11 mouse cellular contexts compared by ENCODE assay signal in the genomic region with DNA sequence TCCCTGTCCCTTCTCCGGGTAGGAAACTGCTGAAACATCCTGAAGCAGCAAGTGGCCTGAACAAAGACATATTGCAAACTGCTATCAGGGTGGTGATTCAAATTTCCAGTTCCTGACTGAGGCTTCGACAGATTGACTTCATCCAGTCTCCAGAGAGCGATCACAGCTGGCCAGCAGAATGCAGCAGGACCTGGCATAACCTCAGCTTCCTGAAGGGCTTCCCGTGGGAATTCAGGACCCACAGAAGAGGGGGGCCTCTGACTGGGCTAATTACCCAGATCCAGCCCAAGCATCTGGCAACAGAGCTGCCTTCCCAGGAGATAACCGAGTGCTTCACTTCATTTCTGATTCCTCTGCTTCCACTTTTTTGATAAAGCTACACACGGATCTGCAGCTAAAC.
DNase-seq lines count a peak whose midpoint lies in the region; ATAC-seq and TF ChIP-seq lines count a peak whose summit lies in the region.
"Had no signal": no experiment of that assay in that cellular context is flagged by ENCODE, and none has a peak within 500 bp of the region (broad histone marks: within the 10 kb centered on the region; RNA-seq: fewer than 3 reads in every experiment).

No protein-coding gene starts in this region.

- DNase-seq in gastrocnemius, adult 2 months = peak; percentile 14
- no peak for DNase-seq in gastrocnemius, adult 8-10 months (ENCODE audit: low spot score in 2 of 2)
- peak; percentile 21 for DNase-seq in embryo, embryonic 10 days (ENCODE audit: low spot score)
- DNase-seq in heart, postnatal 10 days = peak; percentile 64 to 65
- peak; percentile 14 for DNase-seq in lung, postnatal 36 days
- no peak for DNase-seq in right cerebral cortex, adult 2 months (ENCODE audit: low spot score in 2 of 2)
- no peak for DNase-seq in spleen, postnatal 10 days (ENCODE audit: low spot score in 2 of 2)
- DNase-seq: cerebellum, postnatal 25 days; right cerebral cortex, adult 18-20 months; thymus, postnatal 25 days had no signal

- no peak for ATAC-seq in megakaryocyte progenitor cell, adult 5-6 weeks (replicated peaks; ENCODE audit: poor library complexity)

- H3K4me3 ChIP-seq in gastrocnemius, adult 2 months = no peak overlapping the region

- intact Hi-C loops in gastrocnemius, adult 2 months (cut with DNase I) = no loop called here
- intact Hi-C loops in heart, postnatal 10 days (cut with DNase I) = no loop called here

- no peak overlapping the region for H3K27ac ChIP-seq in gastrocnemius, adult 2 months

- TF ChIP-seq CTCF in gastrocnemius, adult 2 months (IDR thresholded peaks at IDR 0.05) = no peak

Comparison
In these comparisons a context has a peak if more than half of its experiments do, and no peak if none do; other contexts are left out.
1. DNase-seq: peak in gastrocnemius, adult 2 months (single experiment), embryo, embryonic 10 days (single experiment), heart, postnatal 10 days (2 of 2) and lung, postnatal 36 days (single experiment); none in gastrocnemius, adult 8-10 months (0 of 2), right cerebral cortex, adult 2 months (0 of 2) and spleen, postnatal 10 days (0 of 2).